Mouse (Mus musculus) limb, embryonic 15.5 days (tissue): ENCODE measurements around the gene 9930111J21Rik1. TPM values are rescaled to one million over a fixed set of nuclear protein-coding genes. Genes with fewer than 3 reads are reported as not detected.
"Not testable (repeated sequence)": the region's sequence is repeated elsewhere in the genome, so short reads cannot be mapped to it uniquely, and the experiment has no call there.

Source experiments
- ATAC-seq: fragments of 200-750 bp; cut with Nextera tagmentation; 2 replicates; pipeline ENCODE4 v1.8.0; 2017; ENCODE audit warnings: low read depth, moderate TSS enrichment; ENCODE audit not compliant: insufficient number of reproducible peaks, low FRiP score, low TSS enrichment
- H3K27ac ChIP-seq: fragments of 300-500 bp; sonication (generic); 2 replicates; pipeline ENCODE4 v1.5.1; 2015; ENCODE audit warnings: moderate library complexity, mild to moderate bottlenecking, inconsistent platforms
- H3K27me3 ChIP-seq: fragments of 300-500 bp; sonication (generic); 2 replicates; pipeline ENCODE4 v1.6.1; 2015; ENCODE audit warnings: inconsistent platforms
- H3K36me3 ChIP-seq: fragments of 300-500 bp; sonication (generic); 2 replicates; pipeline ENCODE4 v1.6.1; 2015; ENCODE audit warnings: inconsistent platforms
- H3K4me1 ChIP-seq: fragments of 300-500 bp; sonication (generic); 2 replicates; pipeline ENCODE4 v1.6.1; 2015; ENCODE audit warnings: inconsistent platforms
- H3K4me2 ChIP-seq: fragments of 300-500 bp; sonication (generic); 2 replicates; pipeline ENCODE4 v1.6.1; 2015; ENCODE audit warnings: mild to moderate bottlenecking, inconsistent platforms
- H3K4me3 ChIP-seq: fragments of 300-500 bp; sonication (generic); 2 replicates; pipeline ENCODE4 v1.5.1; 2015; ENCODE audit warnings: mild to moderate bottlenecking, inconsistent platforms
- H3K9ac ChIP-seq: fragments of 300-500 bp; sonication (generic); 2 replicates; pipeline ENCODE4 v1.6.1; 2015; ENCODE audit warnings: inconsistent platforms
- H3K9me3 ChIP-seq: fragments of 300-500 bp; sonication (generic); 2 replicates; pipeline ENCODE4 v1.6.1; 2016; ENCODE audit warnings: inconsistent platforms
- WGBS: fragments of 180-500 bp; shearing (Covaris S2); methylation state at CpG from one replicate; pipeline ENCODE4 v1.1.7; 2015; 5-methylcytosine and 5-hydroxymethylcytosine counted together
- polyA plus RNA-seq: library from polyadenylated mRNA; unstranded; fragments of >200 nt; fragmentation: Nextera tagmentation; extraction: Ambion mirVana; gene quantifications from 2 replicates; pipeline ENCODE4 v1.2.1, GENCODE M21; 2015

The 9930111J21Rik1 gene
- polyA plus RNA-seq, 1 experiment from 2014 or later: 0.64 TPM

DNA sequence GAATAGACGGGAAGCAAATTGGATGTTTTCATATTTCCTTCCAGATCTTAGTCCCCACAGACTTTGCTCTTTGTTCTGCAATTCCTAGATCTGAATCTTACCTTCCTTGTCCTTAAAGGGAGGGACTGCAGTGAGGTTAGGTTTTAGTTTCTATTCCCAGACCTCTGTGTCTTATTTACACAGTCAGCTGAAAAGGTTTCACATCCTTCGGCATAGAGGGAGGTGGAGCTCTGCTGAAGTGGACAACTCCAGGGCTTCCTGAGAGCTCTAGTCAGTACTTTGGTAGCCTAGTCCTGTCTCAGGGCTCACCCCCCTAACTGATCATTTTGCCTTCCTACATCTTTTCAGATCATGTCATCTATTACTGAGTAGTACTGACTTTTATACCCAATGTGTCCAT is 77.2 kb downstream of the 9930111J21Rik1 start, which contains the start of gene Gm5431:
Gene Gm5431, minus strand, starts transcription at position 194 of the 400 bp plus-strand sequence.
- H3K4me3 ChIP-seq: no peak within 1 kb of the TSS
- no peak within 1 kb of the TSS for H3K27ac ChIP-seq
- no peak within 1 kb of the TSS for H3K9ac ChIP-seq
- H3K27me3 ChIP-seq: no peaks in the 10 kb centered on the region
- H3K4me2 ChIP-seq: no peak within 1 kb of the TSS
- WGBS: 67% methylated on average over 2 of the region's 2 CpGs
- H3K9me3 ChIP-seq: no peaks in the 10 kb centered on the region
- H3K4me1 ChIP-seq: no peaks in the 10 kb centered on the region
- no peaks in the 10 kb centered on the region for H3K36me3 ChIP-seq
- no peak for ATAC-seq

DNA sequence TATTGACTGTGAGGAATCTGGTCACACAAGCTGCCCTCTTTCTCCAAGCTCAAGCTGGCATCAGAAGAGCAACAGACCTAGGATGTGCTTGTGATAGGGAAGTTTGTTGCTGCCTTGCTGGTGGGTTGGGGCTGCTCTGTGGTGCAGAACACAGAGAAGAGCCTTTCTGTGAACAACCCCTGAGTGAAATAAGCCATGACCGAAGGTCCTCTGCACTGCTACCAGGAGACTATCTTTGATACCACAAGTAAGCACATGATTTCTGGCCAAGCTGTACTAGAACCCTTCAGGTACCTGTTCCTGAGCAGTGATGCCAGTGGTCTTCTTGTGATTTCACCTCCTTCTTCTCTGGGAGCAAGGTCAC is 77.6 kb downstream of the 9930111J21Rik1 start:
- ATAC-seq, H3K4me3 ChIP-seq, H3K27ac ChIP-seq, H3K4me1 ChIP-seq, H3K9ac ChIP-seq, H3K9me3 ChIP-seq, H3K36me3 ChIP-seq, H3K27me3 ChIP-seq, H3K4me2 ChIP-seq: not testable (repeated sequence)
- WGBS: 89% methylated on average over 1 of the region's 1 CpGs

DNA sequence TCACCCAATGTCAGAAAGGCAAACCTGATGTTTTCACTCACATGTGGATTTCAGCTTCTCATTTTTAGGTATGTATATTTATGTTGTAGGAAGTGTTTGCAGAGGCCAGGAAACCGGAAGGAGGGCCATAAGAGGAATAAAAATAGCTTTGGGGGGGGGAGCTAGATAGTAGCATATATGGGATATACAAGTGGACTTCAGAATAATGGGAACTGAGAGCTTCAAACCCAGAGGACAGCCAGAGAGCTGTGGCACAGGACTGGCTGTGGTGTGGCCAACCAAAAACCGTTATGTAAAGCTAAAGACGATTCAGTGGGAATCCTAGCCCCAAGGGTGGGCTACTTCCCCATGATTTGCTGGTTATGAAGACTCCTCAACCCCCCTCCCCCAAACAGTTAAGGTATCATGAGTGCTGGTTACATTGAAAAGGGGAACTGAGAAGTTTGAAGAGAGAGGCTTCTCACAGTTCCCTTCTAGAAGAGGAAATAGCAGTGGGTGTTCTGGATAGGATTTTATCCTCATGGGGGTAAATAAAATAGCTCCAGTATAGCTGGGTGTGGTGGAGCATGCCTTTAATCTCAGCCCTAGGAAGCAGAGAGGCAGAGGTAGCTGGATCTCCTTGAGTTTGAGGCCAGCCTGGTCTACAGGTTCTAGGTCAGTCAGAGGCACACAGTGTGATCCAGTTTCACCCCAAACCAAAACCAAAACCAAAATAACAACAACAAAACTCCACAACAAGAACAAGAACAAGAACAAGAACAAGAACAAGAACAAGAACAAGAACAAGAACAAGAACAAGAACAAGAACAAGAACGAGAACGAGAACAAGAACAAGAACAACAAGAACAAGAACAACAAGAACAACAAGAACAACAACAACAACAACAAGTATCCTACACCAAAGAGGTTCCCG is 78.3 kb downstream of the 9930111J21Rik1 start:
- not testable (repeated sequence) for H3K27ac ChIP-seq, H3K9me3 ChIP-seq, H3K4me3 ChIP-seq, H3K27me3 ChIP-seq, ATAC-seq, H3K4me1 ChIP-seq, H3K36me3 ChIP-seq, H3K4me2 ChIP-seq, H3K9ac ChIP-seq
- WGBS: 78% methylated on average over 6 of the region's 6 CpGs

DNA sequence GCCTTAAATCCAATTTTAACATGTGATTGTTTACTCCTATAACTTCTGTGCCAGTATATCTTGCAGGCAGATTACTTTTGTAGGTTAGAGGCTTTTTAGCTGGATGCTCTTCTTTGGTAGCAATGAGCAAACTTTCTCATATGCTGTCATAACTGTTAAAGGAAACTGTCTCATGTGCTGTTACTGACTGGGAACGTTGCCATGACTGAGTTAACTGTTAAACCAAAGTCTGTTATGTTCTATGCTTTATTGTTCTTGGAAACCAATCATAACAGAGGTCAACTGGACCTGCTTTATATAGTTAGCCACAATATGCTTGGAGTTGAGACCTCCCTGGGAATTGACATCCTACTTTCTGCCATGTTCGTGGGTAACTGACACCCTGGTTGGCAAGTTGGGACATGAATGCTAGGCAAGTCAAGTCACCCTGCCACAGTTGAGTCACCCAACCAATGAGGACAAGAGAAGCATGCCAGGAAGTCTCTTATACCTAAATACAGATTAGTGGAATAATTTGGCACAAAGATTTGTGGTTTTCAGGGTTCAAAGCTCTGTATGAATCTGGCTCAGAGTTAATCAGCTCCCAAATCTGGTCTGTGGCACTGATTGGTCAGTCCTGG is 80.3 kb downstream of the 9930111J21Rik1 start:
- ATAC-seq: no peak
- Histone ChIP-seq H3K9ac (no peak overlapping the region), H3K4me3 (no peak overlapping the region), H3K4me2 (no peak overlapping the region), H3K9me3 (no peaks in the 10 kb centered on the region), H3K27ac (no peak overlapping the region), H3K36me3 (no peaks in the 10 kb centered on the region), H3K4me1 (no peaks in the 10 kb centered on the region), H3K27me3 (no peaks in the 10 kb centered on the region)
- WGBS: 55% methylated on average over 2 of the region's 2 CpGs

Other genes with a start within 250 kb of the 9930111J21Rik1 start
- gene Rack1, start 179.1 kb downstream of the 9930111J21Rik1 start, polyA plus RNA-seq: 646 and 717 TPM in 2 replicates
- gene Trim41, start 162.0 kb downstream of the 9930111J21Rik1 start, polyA plus RNA-seq: 5.6 and 7.8 TPM in 2 replicates
- gene Trim7, start 153.3 kb downstream of the 9930111J21Rik1 start, polyA plus RNA-seq: 2.0 and 2.8 TPM in 2 replicates
- 2.0 and 3.0 TPM in 2 replicates for gene Gm12184, start 152.7 kb downstream of the 9930111J21Rik1 start, polyA plus RNA-seq
- gene Irgm1, start 107.7 kb downstream of the 9930111J21Rik1 start, polyA plus RNA-seq: 7.1 and 7.3 TPM in 2 replicates
- 0.33 and 0.36 TPM in 2 replicates for gene Gm5431, start 77.2 kb downstream of the 9930111J21Rik1 start, polyA plus RNA-seq
- 3.1 and 3.7 TPM in 2 replicates for gene Psme2b, start 33.2 kb downstream of the 9930111J21Rik1 start, polyA plus RNA-seq
- gene Olfr56, start 509 bp downstream of the 9930111J21Rik1 start, polyA plus RNA-seq: not detected in 2 replicates
- gene Gm12185, start 12.8 kb upstream of the 9930111J21Rik1 start, polyA plus RNA-seq: not detected in 2 replicates
- gene Tgtp1, start 14.8 kb upstream of the 9930111J21Rik1 start, polyA plus RNA-seq: 0.31 and 0.82 TPM in 2 replicates
- gene 9930111J21Rik2, start 71.8 kb upstream of the 9930111J21Rik1 start, polyA plus RNA-seq: 0.83 and 1.1 TPM in 2 replicates
- gene Tgtp2, start 84.8 kb upstream of the 9930111J21Rik1 start, polyA plus RNA-seq: 0.13 TPM in 1 of 2 replicates, not detected in the other
- gene Ifi47, start 97.2 kb upstream of the 9930111J21Rik1 start, polyA plus RNA-seq: 1.4 and 1.7 TPM in 2 replicates
- gene Olfr1396, start 135.5 kb upstream of the 9930111J21Rik1 start, polyA plus RNA-seq: not detected in 2 replicates
- not detected in 2 replicates for gene Olfr1395, start 162.9 kb upstream of the 9930111J21Rik1 start, polyA plus RNA-seq
- not detected in 2 replicates for gene Olfr1394, start 175.0 kb upstream of the 9930111J21Rik1 start, polyA plus RNA-seq
- 1.8 and 2.0 TPM in 2 replicates for gene Btnl9, start 207.8 kb upstream of the 9930111J21Rik1 start, polyA plus RNA-seq
- gene Zfp62, start 223.9 kb upstream of the 9930111J21Rik1 start, polyA plus RNA-seq: 33.8 and 36.9 TPM in 2 replicates